Mouse (Mus musculus): ENCODE data around the gene Ccrl2.

DNA sequence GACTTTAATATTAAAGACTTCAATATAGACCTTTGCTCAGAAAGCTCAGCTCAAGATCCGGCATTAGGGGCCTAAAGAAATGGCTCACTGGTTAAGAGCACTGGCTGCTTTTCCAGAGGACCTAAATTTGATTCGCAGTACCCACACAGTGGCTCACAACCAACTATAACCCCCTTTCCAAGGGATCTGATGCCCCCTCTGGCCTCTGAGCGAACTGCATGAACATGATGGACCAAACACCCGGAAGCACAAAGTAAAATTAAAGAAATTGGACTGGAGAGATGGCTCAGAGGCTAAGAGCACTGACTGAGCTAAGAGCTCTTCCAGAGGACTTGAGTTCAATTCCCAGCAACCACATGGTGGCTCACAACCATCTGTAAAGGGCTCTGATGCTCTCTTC lies 41.7 kb downstream of the Ccrl2 start:
- no peak for TF ChIP-seq HCFC1 (IDR thresholded peaks at IDR 0.05; ENCODE audit: borderline replicate concordance, insufficient read depth, low read length)
- no peak for TF ChIP-seq ZC3H11A (IDR thresholded peaks at IDR 0.05; ENCODE audit: borderline replicate concordance, low read depth, low read length)
- TF ChIP-seq MAFK (IDR thresholded peaks at IDR 0.05; ENCODE audit: insufficient read depth, low read depth, low read length) = no peak

Measured in ES-E14 (cell line).